Mouse (Mus musculus) stomach, postnatal 0 days (tissue): ENCODE measurements around the gene Glis2. TPM values are rescaled to one million over a fixed set of nuclear protein-coding genes. Genes with fewer than 3 reads are reported as not detected.

Source experiments
- ATAC-seq: fragments of 200-750 bp; cut with Nextera tagmentation; 2 replicates; pipeline ENCODE4 v1.8.0; 2017; ENCODE audit not compliant: low FRiP score, low TSS enrichment
- DNase-seq: peaks from one replicate; pipeline ENCODE4 v3.0.0-alpha.2; 2016; ENCODE audit warnings: low spot score
- H3K27ac ChIP-seq: fragments of 300-500 bp; sonication (generic); replicated peaks from 2 replicates; pipeline ENCODE4 v1.5.1; 2014; ENCODE audit warnings: mild to moderate bottlenecking, control low read depth
- H3K27me3 ChIP-seq: fragments of 300-500 bp; sonication (generic); 2 replicates; pipeline ENCODE4 v1.6.1; 2014; ENCODE audit warnings: low read length; ENCODE audit not compliant: control insufficient read depth, insufficient read depth
- H3K36me3 ChIP-seq: fragments of 300-500 bp; sonication (generic); 2 replicates; pipeline ENCODE4 v1.6.1; 2014; ENCODE audit warnings: low read length, mixed read lengths; ENCODE audit not compliant: control insufficient read depth, insufficient read depth
- H3K4me1 ChIP-seq: fragments of 300-500 bp; sonication (generic); replicated peaks from 2 replicates; pipeline ENCODE4 v1.6.1; 2014; ENCODE audit warnings: antibody characterized with exemption; ENCODE audit not compliant: control insufficient read depth, insufficient read depth
- H3K4me2 ChIP-seq: fragments of 300-500 bp; sonication (generic); replicated peaks from 2 replicates; pipeline ENCODE4 v1.6.1; 2014; ENCODE audit warnings: low read depth, mild to moderate bottlenecking, control low read depth, moderate library complexity
- H3K4me3 ChIP-seq: fragments of 300-500 bp; sonication (generic); 2 replicates; pipeline ENCODE4 v1.5.1; 2014; ENCODE audit warnings: low read depth, low read length, control low read depth
- H3K9ac ChIP-seq: fragments of 300-500 bp; sonication (generic); 2 replicates; pipeline ENCODE4 v1.6.1; 2014; ENCODE audit warnings: mild to moderate bottlenecking, low read length, control low read depth, mixed read lengths
- H3K9me3 ChIP-seq: fragments of 300-500 bp; sonication (generic); 2 replicates; pipeline ENCODE4 v1.6.1; 2016; ENCODE audit warnings: low read length; ENCODE audit not compliant: control insufficient read depth
- CTCF ChIP-seq: IDR thresholded peaks from 2 replicates; pipeline ENCODE4 v1.5.1; 2016; ENCODE audit warnings: antibody characterized with exemption, low read depth, mild to moderate bottlenecking, moderate library complexity
- EP300 ChIP-seq: optimal IDR thresholded peaks from 2 replicates; pipeline ENCODE3; 2016; ENCODE audit warnings: antibody characterized with exemption
- WGBS: fragments of 180-500 bp; shearing (Covaris S2); extraction: QIAGEN DNeasy Blood & Tissue Kit; methylation state at CpG from one replicate; pipeline ENCODE4 v1.1.7; 2014; 5-methylcytosine and 5-hydroxymethylcytosine counted together
- polyA plus RNA-seq: library from polyadenylated mRNA; unstranded; fragments of >200 nt; fragmentation: Nextera tagmentation; extraction: Ambion mirVana; gene quantifications from 2 replicates; pipeline ENCODE4 v1.2.1, GENCODE M21; 2015

Glis2 gene
- polyA plus RNA-seq, 1 experiment from 2014 or later: 11.7 TPM

- WGBS: 30% methylated on average over 13 of the region's 13 CpGs
- H3K4me2 ChIP-seq: no peak overlapping the region
- no peak overlapping the region for H3K27ac ChIP-seq
- no peaks in the 10 kb centered on the region for H3K27me3 ChIP-seq
- H3K4me3 ChIP-seq: no peak overlapping the region
- peak; percentile 78 for DNase-seq
- H3K4me1 ChIP-seq: peaks cover 5% of the 10 kb centered on the region
- peak; percentile 46 for ATAC-seq
- no peaks in the 10 kb centered on the region for H3K9me3 ChIP-seq
- peaks cover 2% of the 10 kb centered on the region; the same call in 1 of the 2 replicates for H3K36me3 ChIP-seq
- no peak overlapping the region for H3K9ac ChIP-seq
- no peak for TF ChIP-seq EP300
- TF ChIP-seq CTCF: peak; percentile 99
Observed at GRCm38 (mm10) chr16:4551056-4551455, 43.5 kb upstream of the Glis2 start.

- peaks cover 5% of the 10 kb centered on the region for H3K4me1 ChIP-seq
- H3K9ac ChIP-seq: no peak overlapping the region
- no peak overlapping the region for H3K4me3 ChIP-seq
- WGBS: 89% methylated on average over 12 of the region's 12 CpGs
- DNase-seq (peak; percentile 12), ATAC-seq (no peak)
- no peak overlapping the region for H3K27ac ChIP-seq
- H3K36me3 ChIP-seq: peaks cover 2% of the 10 kb centered on the region; the same call in 1 of the 2 replicates
- TF ChIP-seq CTCF (no peak), EP300 (no peak)
- no peaks in the 10 kb centered on the region for H3K27me3 ChIP-seq
- H3K4me2 ChIP-seq: no peak overlapping the region
- no peaks in the 10 kb centered on the region for H3K9me3 ChIP-seq
Observed at GRCm38 (mm10) chr16:4551885-4552284, 42.6 kb upstream of the Glis2 start.

GRCm38 (mm10) chr16:4552829-4553550, 41.5 kb upstream of the Glis2 start:
- Histone ChIP-seq H3K27ac (peak overlapping the region; percentile 61), H3K27me3 (no peaks in the 10 kb centered on the region), H3K36me3 (no peaks in the 10 kb centered on the region), H3K4me3 (no peak overlapping the region), H3K4me2 (no peak overlapping the region; the same call in 1 of the 2 replicates), H3K4me1 (peaks cover 9% of the 10 kb centered on the region), H3K9me3 (no peaks in the 10 kb centered on the region), H3K9ac (no peak overlapping the region)
- DNase-seq (peak; percentile 41), ATAC-seq (peak; percentile 24; the same call in 1 of the 2 replicates)
- WGBS: 27% methylated on average over 6 of the region's 6 CpGs
- no peak for TF ChIP-seq CTCF
- no peak for TF ChIP-seq EP300

- Histone ChIP-seq H3K4me1 (peaks cover 9% of the 10 kb centered on the region), H3K9ac (no peak overlapping the region), H3K4me2 (no peak overlapping the region), H3K27ac (no peak overlapping the region), H3K4me3 (no peak overlapping the region), H3K36me3 (no peaks in the 10 kb centered on the region), H3K27me3 (no peaks in the 10 kb centered on the region), H3K9me3 (no peaks in the 10 kb centered on the region)
- no peak for DNase-seq
- no peak for TF ChIP-seq CTCF
- WGBS: 100% methylated on average over 1 of the region's 1 CpGs
- no peak for ATAC-seq
Observed at GRCm38 (mm10) chr16:4555555-4555954, 39.0 kb upstream of the Glis2 start.

GRCm38 (mm10) chr16:4557085-4557484, 37.4 kb upstream of the Glis2 start:
- ATAC-seq (peak; percentile 64), DNase-seq (peak; percentile 78)
- WGBS: 47% methylated on average over 1 of the region's 1 CpGs
- Histone ChIP-seq H3K27ac (peak overlapping the region; percentile 95), H3K4me2 (peak overlapping the region; percentile 94), H3K9me3 (no peaks in the 10 kb centered on the region), H3K27me3 (no peaks in the 10 kb centered on the region), H3K4me1 (peaks cover 9% of the 10 kb centered on the region), H3K9ac (peak overlapping the region; percentile 80), H3K4me3 (no peak overlapping the region), H3K36me3 (no peaks in the 10 kb centered on the region)
- TF ChIP-seq CTCF (no peak), EP300 (no peak)

GRCm38 (mm10) chr16:4557949-4558348, 36.6 kb upstream of the Glis2 start:
- H3K4me3 ChIP-seq: peak overlapping the region; percentile 75
- DNase-seq (peak; percentile 86), ATAC-seq (peak; percentile 78)
- peak overlapping the region; percentile 94 for H3K4me2 ChIP-seq
- no peaks in the 10 kb centered on the region for H3K27me3 ChIP-seq
- H3K9me3 ChIP-seq: no peaks in the 10 kb centered on the region
- peaks cover 8% of the 10 kb centered on the region for H3K4me1 ChIP-seq
- TF ChIP-seq EP300: no peak
- no peak for TF ChIP-seq CTCF
- H3K9ac ChIP-seq: peak overlapping the region; percentile 80
- H3K27ac ChIP-seq: peak overlapping the region; percentile 95
- no peaks in the 10 kb centered on the region for H3K36me3 ChIP-seq
- WGBS: under 1% methylated on average over 19 of the region's 19 CpGs
